ENCODE assay signal across 8 mouse cellular contexts in the genomic region with DNA sequence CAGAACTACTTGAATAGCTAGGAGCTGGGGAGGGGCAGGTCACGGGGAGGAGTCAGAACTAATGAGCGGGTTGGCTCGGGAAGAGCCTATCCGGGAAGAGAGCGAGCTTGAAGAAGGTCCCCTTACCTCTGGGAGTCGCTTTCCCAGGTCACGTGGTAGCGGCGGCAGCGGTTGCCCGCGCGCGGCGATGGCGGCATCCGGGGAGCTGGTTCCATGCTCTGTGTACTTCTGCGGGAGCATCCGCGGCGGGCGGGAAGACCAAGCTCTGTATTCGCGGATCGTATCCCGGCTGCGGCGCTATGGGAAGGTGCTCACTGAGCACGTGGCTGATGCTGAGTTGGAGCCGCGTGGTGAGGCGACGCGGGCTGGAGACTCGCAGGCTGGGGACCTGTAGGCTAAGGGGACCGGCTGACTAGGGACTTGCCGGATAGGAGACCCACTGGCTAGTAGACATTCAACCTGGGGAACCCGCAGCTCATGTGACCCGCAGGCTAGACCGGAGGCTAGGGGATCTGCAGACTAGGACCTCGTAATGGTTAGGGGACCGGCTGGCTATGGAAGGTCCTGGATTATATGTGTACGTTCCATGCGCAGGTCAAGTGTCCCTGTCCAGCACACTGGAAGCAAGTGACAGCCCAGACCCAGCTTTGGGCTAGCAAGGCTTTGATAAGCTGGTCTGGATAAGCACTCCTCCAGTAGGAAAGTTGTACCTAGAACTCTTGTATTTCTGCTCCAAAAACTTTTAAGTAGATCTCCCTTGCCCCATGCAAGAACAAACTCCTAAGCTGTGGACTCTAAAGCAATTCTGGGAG. TPM values are rescaled to one million over a fixed set of nuclear protein-coding genes. Genes with fewer than 3 reads are reported as not detected.
DNase-seq lines count a peak whose midpoint lies in the region; ATAC-seq lines count a peak whose summit lies in the region.

A gene (plus strand): TSS at position 89 of the 812 bp plus-strand sequence.

- H3K4me3 ChIP-seq in hindbrain, embryonic 11.5 days (ENCODE audit: low read depth, low read length): peak within 1 kb of the TSS; percentile 62
- H3K4me3 ChIP-seq in lung, embryonic 16.5 days (ENCODE audit: low read length): peak within 1 kb of the TSS; percentile 52

- H3K27ac ChIP-seq in hindbrain, embryonic 11.5 days (ENCODE audit: low read depth, low read length): no peak within 1 kb of the TSS
- H3K27ac ChIP-seq in lung, embryonic 16.5 days (ENCODE audit: low read length): no peak within 1 kb of the TSS

- no peaks in the 10 kb centered on the region for H3K36me3 ChIP-seq in hindbrain, embryonic 11.5 days (ENCODE audit: control insufficient read depth, insufficient read depth, low read length)
- H3K36me3 ChIP-seq in lung, embryonic 16.5 days (ENCODE audit: control insufficient read depth, insufficient read depth, low read length): no peaks in the 10 kb centered on the region; the same call in 1 of the 2 replicates

- H3K27me3 ChIP-seq in hindbrain, embryonic 11.5 days (ENCODE audit: control insufficient read depth, insufficient read depth, low read length): no peaks in the 10 kb centered on the region; the same call in 1 of the 2 replicates
- H3K27me3 ChIP-seq in lung, embryonic 16.5 days (ENCODE audit: control insufficient read depth, insufficient read depth, low read depth, low read length): peaks cover 3% of the 10 kb centered on the region; the same call in 1 of the 2 replicates

- under 1% methylated on average over 44 of the region's 44 CpGs for WGBS in hindbrain, embryonic 11.5 days
- WGBS in lung, embryonic 16.5 days: under 1% methylated on average over 44 of the region's 44 CpGs

- peak; percentile 97 for DNase-seq in R1 (ENCODE audit: low read depth, low spot score)
- DNase-seq in cerebellum, postnatal 10 days: peak; percentile 90 to 93
- peak; percentile 79 to 84 for DNase-seq in frontal cortex, adult 2 months (ENCODE audit: extremely low spot score in 1 of 2, low spot score in 1 of 2)
- peak; percentile 85 for DNase-seq in hindbrain, embryonic 11.5 days (ENCODE audit: low spot score)
- peak; percentile 86 for DNase-seq in layer of hippocampus, adult 9-11 months
- DNase-seq in ovary, postnatal 14 days (ENCODE audit: low spot score): peak; percentile 51
- DNase-seq in thymus, postnatal 14 days: peak; percentile 76

- peak within 1 kb of the TSS; percentile 83 for H3K9ac ChIP-seq in hindbrain, embryonic 11.5 days (ENCODE audit: low read depth, low read length)
- H3K9ac ChIP-seq in lung, embryonic 16.5 days (ENCODE audit: low read length): peak within 1 kb of the TSS; percentile 79

- no peaks in the 10 kb centered on the region for H3K9me3 ChIP-seq in hindbrain, embryonic 11.5 days (ENCODE audit: control insufficient read depth, low read length)
- no peaks in the 10 kb centered on the region for H3K9me3 ChIP-seq in lung, embryonic 16.5 days (ENCODE audit: control insufficient read depth, low read length)

- peak; percentile 97 for ATAC-seq in hindbrain, embryonic 11.5 days (ENCODE audit: low FRiP score)
- ATAC-seq in lung, embryonic 16.5 days (ENCODE audit: low read depth): peak; percentile 98

- H3K4me1 ChIP-seq in hindbrain, embryonic 11.5 days (replicated peaks; ENCODE audit: control insufficient read depth, insufficient read depth, low read length): 0 out of 2 replicates have a peak, but pooled peaks cover 2% of the 10 kb centered on the region
- H3K4me1 ChIP-seq in lung, embryonic 16.5 days (replicated peaks; ENCODE audit: control insufficient read depth, insufficient read depth, low read length): peaks cover 2% of the 10 kb centered on the region; the same call in 1 of the 2 replicates

- peak within 1 kb of the TSS; percentile 75 for H3K4me2 ChIP-seq in hindbrain, embryonic 11.5 days (replicated peaks; ENCODE audit: low read depth, low read length)
- H3K4me2 ChIP-seq in lung, embryonic 16.5 days (ENCODE audit: low read depth, low read length): peak within 1 kb of the TSS; percentile 98

RNA-seq across cellular contexts. Expression of the gene that starts here (rescaled TPM):
- polyA plus RNA-seq in frontal cortex, adult 2 months (2012; rRNA removed): 4.0 and 4.8 TPM in 2 replicates
- 59.7 and 64.7 TPM in 2 replicates for polyA plus RNA-seq in hindbrain, embryonic 11.5 days (2014; fragmentation: Nextera tagmentation; extraction: Ambion mirVana)
- 33.4 and 37.2 TPM in 2 replicates for polyA plus RNA-seq in lung, embryonic 16.5 days (2015; fragmentation: Nextera tagmentation; extraction: Ambion mirVana)
